7 mouse cellular contexts compared by ENCODE assay signal in the genomic region with DNA sequence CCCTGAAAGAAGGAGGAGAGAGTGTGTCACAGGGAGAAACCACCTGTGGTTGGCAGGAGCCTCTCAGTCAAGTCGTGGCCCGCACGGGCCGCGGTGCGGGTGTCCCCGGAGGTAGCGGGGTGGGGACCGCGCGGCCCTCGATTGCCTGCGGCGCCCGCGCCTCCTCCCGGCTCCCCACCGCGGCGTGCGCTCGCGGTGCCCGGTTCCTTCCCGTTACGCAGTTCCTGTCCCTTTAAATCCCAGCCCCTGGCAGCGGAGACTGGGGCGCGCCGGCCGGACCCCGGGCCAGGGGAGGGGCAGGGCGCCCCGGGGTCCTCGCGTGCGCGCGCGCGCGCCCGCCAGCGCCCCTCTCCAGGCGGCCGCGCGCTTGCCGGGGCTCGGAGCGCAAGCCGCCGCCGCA. TPM values are rescaled to one million over a fixed set of nuclear protein-coding genes. Genes with fewer than 3 reads are reported as not detected.
DNase-seq lines count a peak whose midpoint lies in the region; ATAC-seq and TF ChIP-seq lines count a peak whose summit lies in the region.

No protein-coding gene starts in this region.

- no peak for ATAC-seq in lung, embryonic 16.5 days (ENCODE audit: low read depth)
- ATAC-seq in forebrain, embryonic 11.5 days (replicated peaks; ENCODE audit: low FRiP score) = no peak
- no peak for ATAC-seq in limb, embryonic 14.5 days (ENCODE audit: low FRiP score, low read depth)
- ATAC-seq in stomach, embryonic 14.5 days (ENCODE audit: insufficient number of reproducible peaks, insufficient read depth, low FRiP score, low read depth) = no peak

- no peak for DNase-seq in lung, postnatal 10 days
- DNase-seq in forebrain, embryonic 11.5 days (ENCODE audit: low spot score) = peak; percentile 67
- DNase-seq in limb, embryonic 14.5 days (ENCODE audit: low spot score) = no peak
- no peak for DNase-seq in thymus, postnatal 36 days
- DNase-seq in Muller cell, postnatal 12 days (ENCODE audit: inconsistent ontology term) = no peak

- H3K27ac ChIP-seq in lung, embryonic 16.5 days (ENCODE audit: low read length) = no peak overlapping the region
- H3K27ac ChIP-seq in forebrain, embryonic 11.5 days (ENCODE audit: low read depth, low read length) = no peak overlapping the region
- no peak overlapping the region for H3K27ac ChIP-seq in limb, embryonic 14.5 days (replicated peaks; ENCODE audit: low read depth, low read length)
- H3K27ac ChIP-seq in stomach, embryonic 14.5 days (ENCODE audit: low read length) = no peak overlapping the region

- H3K27me3 ChIP-seq in lung, embryonic 16.5 days (ENCODE audit: control insufficient read depth, insufficient read depth, low read depth, low read length) = peaks cover 55% of the 10 kb centered on the region
- peaks cover 51% of the 10 kb centered on the region for H3K27me3 ChIP-seq in forebrain, embryonic 11.5 days (ENCODE audit: control insufficient read depth, insufficient read depth, low read length)
- peaks cover 59% of the 10 kb centered on the region for H3K27me3 ChIP-seq in limb, embryonic 14.5 days (ENCODE audit: control insufficient read depth, insufficient read depth, low read length)
- H3K27me3 ChIP-seq in stomach, embryonic 14.5 days (ENCODE audit: control insufficient read depth, insufficient read depth, low read length) = peaks cover 48% of the 10 kb centered on the region

- TF ChIP-seq POLR2A in limb, embryonic 14.5 days (IDR thresholded peaks at IDR 0.05; ENCODE audit: borderline replicate concordance, extremely low read depth, insufficient read depth, insufficient read length) = no peak

- no peak overlapping the region for H3K9ac ChIP-seq in lung, embryonic 16.5 days (ENCODE audit: low read length)
- peak overlapping the region; percentile 54 for H3K9ac ChIP-seq in forebrain, embryonic 11.5 days (ENCODE audit: low read length)
- no peak overlapping the region for H3K9ac ChIP-seq in limb, embryonic 14.5 days (ENCODE audit: low read depth, low read length, severe bottlenecking)
- no peak overlapping the region for H3K9ac ChIP-seq in stomach, embryonic 14.5 days (replicated peaks; ENCODE audit: low read depth, low read length)

- H3K4me2 ChIP-seq in lung, embryonic 16.5 days (ENCODE audit: low read depth, low read length) = peak overlapping the region; percentile 83
- peak overlapping the region; percentile 86 for H3K4me2 ChIP-seq in forebrain, embryonic 11.5 days (ENCODE audit: low read depth, low read length, severe bottlenecking)
- H3K4me2 ChIP-seq in limb, embryonic 14.5 days (replicated peaks; ENCODE audit: low read depth, low read length, severe bottlenecking) = peak overlapping the region; percentile 79
- peak overlapping the region; percentile 80 for H3K4me2 ChIP-seq in stomach, embryonic 14.5 days (replicated peaks; ENCODE audit: low read depth, low read length)

- peaks cover 3% of the 10 kb centered on the region; the same call in 1 of the 2 replicates for H3K4me1 ChIP-seq in lung, embryonic 16.5 days (replicated peaks; ENCODE audit: control insufficient read depth, insufficient read depth, low read length)
- peaks cover 3% of the 10 kb centered on the region; the same call in 1 of the 2 replicates for H3K4me1 ChIP-seq in forebrain, embryonic 11.5 days (replicated peaks; ENCODE audit: control insufficient read depth, insufficient read depth, low read length)
- H3K4me1 ChIP-seq in limb, embryonic 14.5 days (ENCODE audit: control insufficient read depth, insufficient read depth, low read length) = peaks cover 4% of the 10 kb centered on the region; the same call in 1 of the 2 replicates
- H3K4me1 ChIP-seq in stomach, embryonic 14.5 days (ENCODE audit: control insufficient read depth, insufficient read depth, low read length) = no peaks in the 10 kb centered on the region; the same call in 1 of the 2 replicates

- H3K4me3 ChIP-seq in lung, embryonic 16.5 days (ENCODE audit: low read length) = peak overlapping the region; percentile 51
- H3K4me3 ChIP-seq in forebrain, embryonic 11.5 days (ENCODE audit: low read depth, low read length) = peak overlapping the region; percentile 63
- H3K4me3 ChIP-seq in limb, embryonic 14.5 days (replicated peaks; ENCODE audit: low read length) = peak overlapping the region; percentile 41
- H3K4me3 ChIP-seq in stomach, embryonic 14.5 days (ENCODE audit: low read depth, low read length) = peak overlapping the region; percentile 37

- peaks cover 6% of the 10 kb centered on the region for H3K9me3 ChIP-seq in lung, embryonic 16.5 days (ENCODE audit: control insufficient read depth, low read length)
- no peaks in the 10 kb centered on the region for H3K9me3 ChIP-seq in forebrain, embryonic 11.5 days (ENCODE audit: control insufficient read depth, low read length)
- no peaks in the 10 kb centered on the region for H3K9me3 ChIP-seq in limb, embryonic 14.5 days (ENCODE audit: control insufficient read depth, low read length)
- H3K9me3 ChIP-seq in stomach, embryonic 14.5 days (ENCODE audit: control insufficient read depth, low read depth, low read length) = no peaks in the 10 kb centered on the region; the same call in 1 of the 2 replicates

- 0% methylated on average over 38 of the region's 54 CpGs for WGBS in lung, embryonic 16.5 days
- under 1% methylated on average over 35 of the region's 54 CpGs for WGBS in forebrain, embryonic 11.5 days
- 0% methylated on average over 7 of the region's 54 CpGs for WGBS in limb, embryonic 14.5 days
- 0% methylated on average over 47 of the region's 54 CpGs for WGBS in stomach, embryonic 14.5 days

- H3K36me3 ChIP-seq in lung, embryonic 16.5 days (ENCODE audit: control insufficient read depth, insufficient read depth, low read length) = no peaks in the 10 kb centered on the region
- no peaks in the 10 kb centered on the region for H3K36me3 ChIP-seq in forebrain, embryonic 11.5 days (ENCODE audit: control insufficient read depth, insufficient read depth, low read length)
- H3K36me3 ChIP-seq in limb, embryonic 14.5 days (ENCODE audit: control insufficient read depth, insufficient read depth, low read length) = no peaks in the 10 kb centered on the region
- no peaks in the 10 kb centered on the region for H3K36me3 ChIP-seq in stomach, embryonic 14.5 days (ENCODE audit: control insufficient read depth, insufficient read depth, low read length)

RNA-seq across cellular contexts. Expression of a gene that starts 0.3 kb away (rescaled TPM):
- polyA plus RNA-seq in lung, embryonic 16.5 days (2015; fragmentation: Nextera tagmentation; extraction: Ambion mirVana) = 0.38 and 0.50 TPM in 2 replicates
- polyA plus RNA-seq in forebrain, embryonic 11.5 days (2014; fragmentation: Nextera tagmentation; extraction: Ambion mirVana) = 8.9 and 9.4 TPM in 2 replicates
- polyA plus RNA-seq in limb, embryonic 14.5 days (2012; rRNA removed) = 0.25 and 0.36 TPM in 2 replicates
- 0.19 and 0.77 TPM in 2 replicates for polyA plus RNA-seq in limb, embryonic 14.5 days (2014; fragmentation: Nextera tagmentation; extraction: Ambion mirVana)
- 3.4 and 3.6 TPM in 2 replicates for polyA plus RNA-seq in stomach, embryonic 14.5 days (2014; fragmentation: Nextera tagmentation; extraction: Ambion mirVana)
